Mouse (Mus musculus) brain, adult 10 weeks (tissue): Measurements from ENCODE around the gene Zfp157. TPM values are rescaled to one million over a fixed set of nuclear protein-coding genes. Genes with fewer than 3 reads are reported as not detected.

ENCODE experiments used
- polyA plus RNA-seq: library from polyadenylated mRNA; stranded (reverse); fragments of 350-450 nt; fragmentation: Illumina TruSeq; extraction: RNeasy Lipid Tissue Mini Kit (QIAGEN cat#74804); gene quantifications from one replicate; pipeline ENCODE4 v1.2.3, GENCODE M21; 2015; ENCODE audit warnings: low read depth, low replicate concordance

The Zfp157 gene
- 15.3 TPM for polyA plus RNA-seq

DNA sequence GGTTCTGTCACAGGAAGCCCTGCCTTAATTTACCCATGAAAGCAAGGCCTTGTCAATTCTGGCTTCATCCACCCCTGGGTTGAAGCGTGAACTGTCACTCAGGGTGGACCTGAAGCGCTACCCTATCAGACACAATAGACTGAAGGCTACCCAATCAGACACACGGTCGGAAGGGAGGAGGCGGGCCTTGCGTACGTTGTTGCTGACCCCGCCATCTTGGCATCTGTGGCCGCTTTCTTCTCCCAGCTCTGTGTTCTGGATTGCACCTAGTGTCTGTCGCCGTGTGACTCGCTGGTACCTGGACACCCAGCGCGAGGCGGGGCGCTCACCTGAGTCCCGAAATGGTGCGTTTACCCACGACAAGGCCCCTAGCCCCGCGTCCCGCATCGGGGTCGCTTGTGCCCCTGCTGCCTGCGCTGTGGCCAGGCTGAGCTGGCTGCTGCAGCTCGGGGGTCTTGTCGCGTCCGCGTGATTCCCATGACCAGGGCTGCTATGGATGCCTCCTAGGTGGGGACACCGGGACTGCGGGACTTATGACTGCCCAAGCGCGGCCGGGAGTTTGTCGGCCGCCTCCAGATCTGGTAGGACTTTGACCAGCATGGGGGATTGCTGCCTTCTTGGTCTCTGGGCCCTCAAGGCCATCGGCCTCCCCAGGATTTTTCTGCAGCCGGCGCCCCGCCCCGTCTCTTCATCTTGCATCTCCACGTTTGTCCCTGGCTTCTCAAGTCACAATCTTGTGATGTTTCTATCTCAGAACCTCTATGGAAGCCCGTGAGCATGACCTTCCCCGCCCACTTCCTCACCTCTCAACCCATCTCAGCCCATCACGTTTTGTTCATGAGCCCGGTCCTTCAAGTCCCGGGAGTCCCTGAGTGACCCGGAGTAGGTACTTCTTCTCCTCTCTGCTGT, at the start of gene Zfp157:
Zfp157 (plus strand) TSS at position 183 of the 909 bp plus-strand sequence.

Other genes starting within 250 kb of the Zfp157 start
- gene Mblac1, start 247.2 kb upstream of the Zfp157 start, polyA plus RNA-seq: 5.7 TPM
- not detected for gene Nxpe5, start 215.6 kb upstream of the Zfp157 start, polyA plus RNA-seq
- 90.5 TPM for gene Lamtor4, start 186.0 kb upstream of the Zfp157 start, polyA plus RNA-seq
- 48.4 TPM for gene BC037034, start 177.4 kb upstream of the Zfp157 start, polyA plus RNA-seq
- 3.6 TPM for gene Gal3st4, start 168.6 kb upstream of the Zfp157 start, polyA plus RNA-seq
- not detected for gene Gm43720, start 161.5 kb upstream of the Zfp157 start, polyA plus RNA-seq
- 3.5 TPM for gene Gpc2, start 161.5 kb upstream of the Zfp157 start, polyA plus RNA-seq
- 1.1 TPM for gene Stag3, start 161.2 kb upstream of the Zfp157 start, polyA plus RNA-seq
- gene Pvrig, start 99.5 kb upstream of the Zfp157 start, polyA plus RNA-seq: not detected
- not detected for gene 1700123K08Rik, start 123.2 kb downstream of the Zfp157 start, polyA plus RNA-seq
- 33.6 TPM for gene Zfp68, start 178.3 kb downstream of the Zfp157 start, polyA plus RNA-seq
- 14.8 TPM for gene A430033K04Rik, start 181.4 kb downstream of the Zfp157 start, polyA plus RNA-seq